Mouse (Mus musculus) thymus, adult 2 months (tissue): Measurements from ENCODE around the gene Pih1d2.

ENCODE experiments used
- CTCF ChIP-seq: fragments of 200-500 bp; IDR thresholded peaks from 2 replicates; pipeline ENCODE4 v1.5.1; 2012; ENCODE audit warnings: mild to moderate bottlenecking, control low read depth, low read length, moderate library complexity, borderline replicate concordance; ENCODE audit not compliant: control insufficient read depth, poor library complexity, insufficient read depth; ENCODE audit errors: extremely low read depth
- POLR2A ChIP-seq: fragments of 200-500 bp; IDR thresholded peaks from 2 replicates; pipeline ENCODE4 v1.6.1; 2012; ENCODE audit warnings: mild to moderate bottlenecking, low read length, control low read depth, moderate library complexity; ENCODE audit not compliant: control insufficient read depth, poor library complexity, insufficient read depth; ENCODE audit errors: extremely low read depth

GRCm38 (mm10) chr9:50596973-50597372 is 20.1 kb upstream of the Pih1d2 start:
- TF ChIP-seq POLR2A (no peak), CTCF (no peak)
